Mouse (Mus musculus) layer of hippocampus, postnatal 10 days (tissue): Measurements from ENCODE around the gene C8a. TPM values are rescaled to one million over a fixed set of nuclear protein-coding genes. Genes with fewer than 3 reads are reported as not detected.

Source experiments
- DNase-seq, 2 experiments: peaks; one replicate each; pipeline ENCODE4 v3.0.0; 2021; ENCODE audit warnings: low spot score in 2 of 2
- total RNA-seq, 2 experiments: library from RNA; stranded (reverse); gene quantifications; 2 replicates each; pipeline ENCODE4 v1.2.3; 2021

The C8a gene
- total RNA-seq, 2 experiments from 2014 or later, result not detected

- DNase-seq, result no peak
These were observed 105.9 kb downstream of the C8a start for GRCm38 (mm10) chr4:104770331-104770730.

GRCm38 (mm10) chr4:104769602-104770001, 106.6 kb downstream of the C8a start:
- no peak for DNase-seq

GRCm38 (mm10) chr4:104768190-104768589, 108.0 kb downstream of the C8a start:
- no peak for DNase-seq

- DNase-seq, result no peak
These were observed 110.1 kb downstream of the C8a start, which contains the start of gene C8b for GRCm38 (mm10) chr4:104766065-104766464. Gene C8b, plus strand, starts transcription at chr4:104766317.

Other genes with a start within 250 kb of the C8a start
- under 1 TPM; 0.13 to 0.43 TPM for gene C8b, start 110.1 kb downstream of the C8a start, total RNA-seq
- gene Gm17662, start 19.1 kb downstream of the C8a start, total RNA-seq, result not detected
- gene Fyb2, start 37.1 kb upstream of the C8a start, total RNA-seq, result 1 to 10 TPM; 1.2 to 1.8 TPM
- gene Prkaa2, start 233.5 kb upstream of the C8a start, total RNA-seq, result 10 to 100 TPM; 22.5 to 23.5 TPM